Mouse (Mus musculus): Measurements from ENCODE around the gene Plagl1.
"Not testable (repeated sequence)": the region's sequence is repeated elsewhere in the genome, so short reads cannot be mapped to it uniquely, and the experiment has no call there.

Gene Plagl1

DNA sequence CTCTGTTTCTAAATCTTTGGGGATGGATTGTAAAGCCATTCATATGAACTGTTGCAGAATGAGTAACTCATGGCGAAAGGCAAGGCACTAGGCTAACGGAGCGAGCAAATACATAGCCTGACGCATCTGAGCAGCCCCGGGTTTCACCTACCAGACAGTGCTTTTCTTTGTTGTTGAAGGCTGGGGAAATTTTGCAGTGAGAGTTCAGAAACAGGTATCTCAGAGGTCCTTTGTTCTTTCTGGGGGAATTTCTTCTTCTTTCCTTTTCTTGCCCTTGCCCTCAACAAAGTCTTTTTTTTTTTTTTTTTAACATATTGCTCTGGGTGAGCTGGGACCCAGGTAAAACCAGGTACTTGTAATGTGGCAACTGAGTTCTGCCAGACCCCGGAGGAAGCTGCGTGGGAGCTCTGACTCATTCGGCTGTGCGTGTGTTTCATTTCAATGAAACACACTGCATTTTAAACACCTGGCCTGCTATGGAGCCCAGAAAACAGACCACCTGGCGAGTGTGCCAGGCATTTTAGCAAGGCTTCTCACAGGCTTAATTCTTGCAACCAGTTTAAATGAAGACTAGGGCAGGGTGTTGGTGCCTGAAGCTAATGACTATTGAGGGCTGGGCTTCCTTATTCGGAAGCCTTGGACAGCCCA, at the start of gene Plagl1:
Plagl1 (plus strand) TSS at position 484 of the 648 bp plus-strand sequence.
- DNase-seq (ENCODE audit: low spot score in 2 of 2) = peak in 1 of 2 experiments; percentile 6

GRCm38 (mm10) chr10:13014026-13014425, 46.3 kb upstream of the Plagl1 start:
- DNase-seq (ENCODE audit: low spot score in 2 of 2) = no peak

- DNase-seq (ENCODE audit: low spot score in 2 of 2) = peak in 1 of 2 experiments; percentile 26
Measured at GRCm38 (mm10) chr10:13016573-13016972, 43.7 kb upstream of the Plagl1 start.

DNA sequence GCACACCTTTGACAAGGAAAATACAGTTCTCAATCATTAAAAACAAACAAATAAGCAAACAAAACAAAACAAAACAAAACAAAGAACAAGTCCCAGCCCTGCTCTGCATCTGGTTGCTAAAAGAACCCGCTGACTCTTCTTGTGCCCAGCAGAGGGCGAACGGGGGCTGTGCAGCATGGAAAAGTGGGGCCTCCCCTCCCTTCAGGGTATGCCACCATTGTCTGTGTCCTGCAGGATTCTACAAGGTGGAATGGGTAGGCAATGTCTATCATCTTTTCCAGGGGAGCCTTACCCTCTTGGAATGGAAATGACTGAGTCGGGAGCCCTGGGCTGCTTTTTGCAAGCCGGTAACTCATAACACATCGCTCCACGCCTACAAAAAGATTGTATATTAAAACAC, 41.8 kb upstream of the Plagl1 start:
- DNase-seq (ENCODE audit: low spot score in 2 of 2) = no peak

DNA sequence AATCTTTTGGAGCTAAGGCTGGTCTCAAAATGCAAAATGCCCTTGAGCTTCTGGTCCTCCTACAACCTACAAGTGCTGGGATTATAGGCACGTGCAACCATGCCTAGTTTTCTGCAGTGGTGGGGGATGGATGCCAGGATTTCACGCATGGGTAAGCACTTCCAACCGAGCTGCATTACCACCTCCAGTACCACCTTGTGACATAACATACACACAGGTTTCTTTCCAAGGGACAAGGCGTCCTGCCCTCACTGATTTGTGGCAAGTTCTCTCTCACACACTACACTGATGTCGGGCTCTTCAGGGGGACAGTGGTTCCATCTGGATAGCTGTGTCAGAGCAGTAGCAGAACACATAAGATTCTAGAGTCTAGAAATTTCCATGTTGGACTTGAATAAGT, 41.3 kb upstream of the Plagl1 start:
- no peak for DNase-seq (ENCODE audit: low spot score in 2 of 2)

GRCm38 (mm10) chr10:13022103-13022502, 38.2 kb upstream of the Plagl1 start:
- DNase-seq (ENCODE audit: low spot score in 2 of 2) = no peak

GRCm38 (mm10) chr10:13023985-13024384, 36.3 kb upstream of the Plagl1 start:
- DNase-seq (ENCODE audit: low spot score in 2 of 2) = not testable (repeated sequence)

- DNase-seq (ENCODE audit: low spot score in 2 of 2) = no peak
Measured at GRCm38 (mm10) chr10:13027702-13028101, 32.6 kb upstream of the Plagl1 start.

- DNase-seq (ENCODE audit: low spot score in 2 of 2) = no peak
Measured at GRCm38 (mm10) chr10:13028215-13028614, 32.1 kb upstream of the Plagl1 start.

DNA sequence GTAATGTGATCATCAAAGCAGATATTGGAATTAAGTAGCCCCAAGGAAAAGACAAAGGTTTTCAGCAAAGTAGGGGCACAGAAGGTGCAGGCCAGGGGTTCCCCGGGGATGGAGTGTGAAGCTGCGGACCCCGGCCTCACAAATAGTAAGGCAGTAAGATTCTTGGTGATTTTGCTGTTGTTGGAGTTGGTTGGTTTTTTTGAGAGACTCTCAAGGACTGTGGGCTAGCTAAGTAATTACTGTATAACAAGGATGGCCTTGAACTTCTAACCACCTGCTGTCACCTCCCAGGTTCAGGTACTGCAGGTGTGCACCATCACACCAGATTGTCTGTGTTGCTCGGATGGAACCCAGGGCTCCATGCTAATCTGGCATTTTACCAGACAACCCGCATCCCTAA, 30.9 kb upstream of the Plagl1 start:
- no peak for DNase-seq (ENCODE audit: low spot score in 2 of 2)

DNA sequence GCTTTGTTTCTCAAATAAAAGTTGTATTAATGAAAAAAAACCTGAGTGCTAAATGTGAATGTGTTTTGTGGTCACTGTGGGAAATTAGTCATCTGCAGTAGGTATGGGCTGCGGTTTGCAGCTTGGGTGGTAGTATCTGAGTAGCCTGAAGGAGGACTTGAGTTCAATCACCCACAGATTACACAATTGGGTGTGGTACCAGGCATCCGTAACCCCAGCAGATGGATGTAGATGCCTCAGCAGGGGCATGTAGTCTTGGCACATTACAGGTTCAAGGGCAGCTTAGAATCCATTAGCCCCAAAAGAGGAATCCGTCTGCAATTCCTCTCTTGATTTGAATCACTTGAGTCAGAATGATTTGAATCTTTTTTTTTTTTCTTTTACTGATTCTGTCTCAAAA, 25.0 kb upstream of the Plagl1 start:
- no peak for DNase-seq (ENCODE audit: low spot score in 2 of 2)

- DNase-seq (ENCODE audit: low spot score in 2 of 2) = no peak
Measured at GRCm38 (mm10) chr10:13039637-13040174, 20.6 kb upstream of the Plagl1 start.

GRCm38 (mm10) chr10:13044659-13045058, 15.6 kb upstream of the Plagl1 start:
- DNase-seq (ENCODE audit: low spot score in 2 of 2) = no peak

DNA sequence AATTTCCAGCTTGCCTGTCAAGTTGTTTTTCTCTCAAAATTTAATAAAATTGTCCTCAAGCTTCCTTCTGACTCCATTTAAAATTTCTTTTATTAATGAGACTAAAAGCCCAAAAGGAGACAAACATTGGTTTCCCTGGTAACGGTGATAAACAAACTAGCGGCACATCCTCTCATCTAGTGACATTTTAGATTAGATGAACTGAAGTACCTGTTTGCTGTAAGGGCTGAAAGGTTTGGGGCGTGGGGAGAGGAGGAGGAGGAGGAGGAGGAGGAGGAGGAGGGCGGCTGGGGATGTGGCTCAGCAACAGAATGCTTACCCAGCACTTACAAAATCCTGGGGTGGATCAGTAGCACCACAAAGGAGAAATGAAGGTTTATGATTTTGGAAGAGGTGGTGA, 12.5 kb upstream of the Plagl1 start:
- no peak for DNase-seq (ENCODE audit: low spot score in 2 of 2)

DNA sequence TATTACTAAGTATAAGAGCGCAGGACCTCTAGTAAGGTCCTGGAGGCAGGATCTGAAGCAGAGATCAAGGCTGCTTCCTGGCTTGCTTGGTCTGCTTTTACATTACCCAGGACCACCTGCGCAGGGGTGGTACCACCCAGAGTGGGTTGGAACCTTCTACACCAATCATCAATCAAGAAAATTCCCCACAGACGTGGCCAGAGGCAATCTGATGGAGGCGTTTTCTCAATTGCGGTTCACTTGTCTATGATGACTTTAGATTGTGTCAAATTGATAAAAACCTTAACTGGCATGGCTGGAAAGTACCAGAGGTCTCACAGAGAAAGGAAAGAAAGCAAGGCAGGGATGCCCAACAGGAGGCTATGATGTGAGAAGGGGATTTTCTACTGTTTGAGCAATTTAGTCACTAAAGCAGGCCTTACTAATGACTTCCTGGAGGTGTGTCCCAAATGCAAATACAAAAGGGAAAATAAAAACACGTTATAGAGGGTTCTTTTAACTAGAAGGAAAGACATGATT, 3.4 kb upstream of the Plagl1 start:
- DNase-seq (ENCODE audit: low spot score in 2 of 2) = no peak

DNA sequence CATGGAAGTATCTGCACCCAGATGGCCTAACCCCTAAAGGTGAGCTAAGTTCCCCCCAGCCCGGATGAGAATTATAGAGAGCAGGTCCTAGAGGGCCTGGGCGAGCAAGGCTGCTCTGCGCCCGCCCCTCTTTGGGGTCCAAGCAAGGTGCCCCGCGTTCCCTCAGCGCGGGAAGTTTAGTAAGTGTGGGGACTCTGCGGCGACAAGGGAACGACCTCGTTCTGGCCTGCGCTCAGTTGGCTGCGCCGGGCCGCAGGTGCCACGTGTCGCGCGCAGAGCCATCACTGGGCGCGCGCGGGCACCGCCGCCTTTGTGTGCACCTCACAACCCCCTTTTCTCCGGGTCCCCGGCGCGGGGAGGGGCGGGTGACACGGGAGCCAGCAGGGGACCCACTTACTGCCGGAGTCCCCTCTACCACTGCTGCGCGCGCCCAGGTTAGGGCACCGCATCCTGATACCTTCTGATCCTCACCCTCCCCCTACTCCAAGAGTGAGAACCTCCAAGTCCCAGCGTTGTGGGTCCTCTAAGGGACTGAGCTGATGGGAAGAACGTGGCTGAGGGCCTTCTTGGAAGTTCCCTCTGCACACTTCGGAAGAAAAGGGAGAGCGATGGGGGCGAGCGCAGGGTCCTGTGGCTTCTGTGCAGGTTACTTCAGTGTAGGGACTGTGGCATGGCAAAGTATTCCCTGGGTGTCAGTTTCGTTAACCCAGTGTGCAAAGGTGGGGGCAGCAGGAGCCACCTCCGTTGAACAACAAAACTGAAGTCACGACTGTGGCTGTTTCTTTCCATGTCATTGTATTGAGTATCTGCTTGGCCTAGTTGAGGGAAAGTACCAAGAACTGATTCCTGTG, 742 bp downstream of the Plagl1 start:
- no peak for DNase-seq (ENCODE audit: low spot score in 2 of 2)

GRCm38 (mm10) chr10:13062373-13062772, 2.1 kb downstream of the Plagl1 start:
- no peak for DNase-seq (ENCODE audit: low spot score in 2 of 2)

- DNase-seq (ENCODE audit: low spot score in 2 of 2) = no peak
Measured at GRCm38 (mm10) chr10:13063457-13063856, 3.2 kb downstream of the Plagl1 start.

DNA sequence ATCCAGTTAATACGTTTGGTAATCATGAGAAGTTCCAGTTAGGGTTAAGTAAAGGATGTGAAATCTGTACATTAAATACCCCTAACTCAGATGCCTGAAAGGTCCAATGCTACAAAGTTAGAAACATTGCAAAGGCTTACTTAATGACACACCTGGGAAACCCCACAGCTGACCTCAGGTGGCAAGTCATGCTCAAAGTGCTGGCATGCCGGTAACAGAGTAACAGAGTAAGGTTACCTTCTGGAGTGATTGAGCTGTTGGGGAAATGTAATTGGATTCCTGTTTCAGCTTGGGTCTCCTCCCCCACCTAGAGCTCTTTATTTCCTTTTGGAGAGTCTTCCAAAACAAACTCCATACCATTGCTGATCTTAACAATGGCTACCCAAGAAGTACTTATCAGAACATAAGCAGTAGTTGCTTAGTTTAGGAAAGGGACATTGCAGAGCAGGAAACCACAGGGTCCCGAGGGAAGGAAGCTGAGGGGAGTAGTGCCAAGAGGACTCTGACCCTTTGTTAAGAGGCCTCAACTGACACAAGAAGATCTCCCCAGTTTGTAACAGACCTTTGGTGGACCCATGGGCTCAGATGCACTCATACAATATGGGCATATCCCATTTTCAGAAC, 4.9 kb downstream of the Plagl1 start:
- no peak for DNase-seq (ENCODE audit: low spot score in 2 of 2)

GRCm38 (mm10) chr10:13071031-13071430, 10.7 kb downstream of the Plagl1 start:
- no peak for DNase-seq (ENCODE audit: low spot score in 2 of 2)

DNA sequence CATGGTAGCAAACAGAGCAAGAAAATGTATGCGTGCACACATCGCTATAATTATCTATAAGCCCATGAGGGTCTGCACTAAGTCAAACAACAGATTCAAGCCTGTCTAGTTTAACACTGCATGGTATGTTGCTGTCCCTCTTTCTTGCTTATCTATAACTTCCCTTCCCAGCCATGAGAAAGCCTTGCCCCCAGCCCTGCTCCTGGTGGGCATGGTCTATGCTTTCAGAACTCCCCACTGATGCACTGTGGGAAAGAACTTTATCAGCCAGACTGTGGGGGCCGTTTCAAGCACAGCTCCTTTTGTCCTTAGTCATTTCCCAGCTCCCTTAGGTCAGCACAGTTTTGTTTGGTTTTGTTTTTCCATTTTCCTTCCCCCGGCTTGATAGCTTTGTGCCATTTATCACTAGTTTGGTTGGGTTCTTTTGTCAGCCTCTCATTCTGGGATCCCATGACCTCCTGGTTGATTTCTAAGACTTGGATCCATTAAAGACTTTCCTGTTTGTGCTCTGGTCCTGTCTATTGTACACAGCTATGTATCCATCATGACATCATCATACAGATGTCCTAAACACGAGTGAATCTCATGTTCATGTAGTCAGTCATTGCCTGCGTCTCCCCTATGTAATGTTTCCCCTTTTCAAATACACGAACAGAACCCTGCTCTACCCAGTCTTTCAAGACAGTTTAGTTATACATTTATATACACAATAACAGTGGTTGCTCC, 16.7 kb downstream of the Plagl1 start:
- no peak for DNase-seq (ENCODE audit: low spot score in 2 of 2)

DNA sequence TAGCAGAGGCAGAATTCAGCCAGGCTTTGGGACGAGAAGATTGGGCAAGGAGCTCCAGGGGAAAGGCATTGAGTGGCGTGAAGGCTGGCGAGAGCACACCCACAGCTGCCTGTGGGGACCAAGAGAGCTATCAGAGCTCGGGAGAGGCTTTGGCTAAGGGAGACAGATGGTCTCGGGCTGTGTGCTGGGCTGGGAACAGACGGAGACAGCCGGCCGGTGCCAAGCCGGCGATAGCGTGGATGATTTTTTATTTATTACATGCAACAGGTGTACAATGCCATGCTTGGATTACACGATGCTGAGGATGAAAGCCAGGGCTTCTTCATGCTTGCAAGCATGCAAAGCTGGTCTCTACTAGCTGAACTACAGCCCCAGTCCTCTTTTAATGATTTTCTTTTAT, 22.2 kb downstream of the Plagl1 start:
- no peak for DNase-seq (ENCODE audit: low spot score in 2 of 2)
